Comparison of ENCODE assay signal across 12 mouse cellular contexts in genomic region chr14:32269589-32269988, GRCm38 (mm10). TPM values are rescaled to one million over a fixed set of nuclear protein-coding genes. Genes with fewer than 3 reads are reported as not detected.
DNase-seq lines count a peak whose midpoint lies in the region; ATAC-seq and TF ChIP-seq lines count a peak whose summit lies in the region.
"Had no signal": no experiment of that assay in that cellular context is flagged by ENCODE, and none has a peak within 500 bp of the region (broad histone marks: within the 10 kb centered on the region; RNA-seq: fewer than 3 reads in every experiment).

No protein-coding gene starts in this region.

- POLR2A ChIA-PET in Patski (lab: Charles Lee) = no interaction called here

- H3K9ac ChIP-seq in intestine, postnatal 0 days (ENCODE audit: low read depth, low read length) = no peak overlapping the region
- no peak overlapping the region for H3K9ac ChIP-seq in intestine, embryonic 16.5 days (ENCODE audit: low read depth, low read length)
- H3K9ac ChIP-seq in lung, embryonic 14.5 days = no peak overlapping the region
- H3K9ac ChIP-seq: hindbrain, embryonic 15.5 days; liver, embryonic 13.5 days had no signal

- H3K36me3 ChIP-seq in intestine, postnatal 0 days (ENCODE audit: control insufficient read depth, insufficient read depth) = peaks cover 11% of the 10 kb centered on the region; the same call in 1 of the 2 replicates
- no peaks in the 10 kb centered on the region for H3K36me3 ChIP-seq in intestine, embryonic 16.5 days (ENCODE audit: control insufficient read depth, insufficient read depth, low read length)
- peaks cover 17% of the 10 kb centered on the region; the same call in 1 of the 2 replicates for H3K36me3 ChIP-seq in lung, embryonic 14.5 days (ENCODE audit: insufficient read depth)

- no peak for ATAC-seq in intestine, postnatal 0 days
- no peak for ATAC-seq in intestine, embryonic 16.5 days
- ATAC-seq in lung, embryonic 14.5 days (ENCODE audit: insufficient read depth) = no peak
- no peak for ATAC-seq in Patski

- CTCF ChIA-PET in Patski (lab: Charles Lee) = no interaction called here

- no peak overlapping the region for H3K27ac ChIP-seq in intestine, postnatal 0 days (ENCODE audit: low read depth, low read length)
- H3K27ac ChIP-seq in intestine, embryonic 16.5 days (ENCODE audit: low read length) = no peak overlapping the region
- no peak overlapping the region for H3K27ac ChIP-seq in lung, embryonic 14.5 days (ENCODE audit: low read depth)
- H3K27ac ChIP-seq: hindbrain, embryonic 15.5 days; liver, embryonic 13.5 days had no signal

- H3K9me3 ChIP-seq in intestine, postnatal 0 days (ENCODE audit: control insufficient read depth) = no peaks in the 10 kb centered on the region
- no peaks in the 10 kb centered on the region for H3K9me3 ChIP-seq in intestine, embryonic 16.5 days (ENCODE audit: control insufficient read depth, low read length)
- no peaks in the 10 kb centered on the region for H3K9me3 ChIP-seq in lung, embryonic 14.5 days (ENCODE audit: low read depth, low read length)
- H3K9me3 ChIP-seq: hindbrain, embryonic 15.5 days; liver, embryonic 13.5 days had no signal

- no peaks in the 10 kb centered on the region for H3K4me1 ChIP-seq in intestine, postnatal 0 days (replicated peaks; ENCODE audit: control insufficient read depth, insufficient read depth, low read length)
- H3K4me1 ChIP-seq in intestine, embryonic 16.5 days (ENCODE audit: control insufficient read depth, insufficient read depth, low read length) = no peaks in the 10 kb centered on the region
- H3K4me1 ChIP-seq in lung, embryonic 14.5 days (ENCODE audit: insufficient read depth) = no peaks in the 10 kb centered on the region
- H3K4me1 ChIP-seq: hindbrain, embryonic 15.5 days; liver, embryonic 13.5 days had no signal

- in situ Hi-C loops in Patski (cut with MboI; ENCODE audit: low pct_unique_long_range_greater_than_20kb) = no loop called here

- H3K4me2 ChIP-seq in intestine, postnatal 0 days (replicated peaks; ENCODE audit: low read depth) = no peak overlapping the region
- no peak overlapping the region for H3K4me2 ChIP-seq in intestine, embryonic 16.5 days (ENCODE audit: low read depth, low read length)
- no peak overlapping the region for H3K4me2 ChIP-seq in lung, embryonic 14.5 days
- H3K4me2 ChIP-seq: hindbrain, embryonic 15.5 days; liver, embryonic 13.5 days had no signal

- 86% methylated on average over 4 of the region's 4 CpGs for WGBS in intestine, postnatal 0 days
- 93% methylated on average over 4 of the region's 4 CpGs for WGBS in intestine, embryonic 16.5 days
- WGBS in lung, embryonic 14.5 days = 88% methylated on average over 4 of the region's 4 CpGs

- H3K27me3 ChIP-seq in intestine, postnatal 0 days (replicated peaks; ENCODE audit: control insufficient read depth, insufficient read depth, low read length) = no peaks in the 10 kb centered on the region
- H3K27me3 ChIP-seq in intestine, embryonic 16.5 days (replicated peaks; ENCODE audit: control insufficient read depth, insufficient read depth, low read length) = no peaks in the 10 kb centered on the region
- H3K27me3 ChIP-seq in lung, embryonic 14.5 days (ENCODE audit: insufficient read depth, low read length) = no peaks in the 10 kb centered on the region
- H3K27me3 ChIP-seq in Patski = no peaks in the 10 kb centered on the region
- H3K27me3 ChIP-seq: hindbrain, embryonic 15.5 days; liver, embryonic 13.5 days had no signal

- peak; percentile 53 for TF ChIP-seq CTCF in intestine, postnatal 0 days (IDR thresholded peaks at IDR 0.05; ENCODE audit: low read depth)
- TF ChIP-seq CTCF in lung, embryonic 14.5 days (IDR thresholded peaks at IDR 0.05; ENCODE audit: low read depth) = 0 out of 2 replicates have a peak, but pooled peaks have one; percentile 21
- peak; percentile 33 for TF ChIP-seq CTCF in Patski (IDR thresholded peaks at IDR 0.05)

- no peak overlapping the region for H3K4me3 ChIP-seq in intestine, postnatal 0 days (ENCODE audit: low read depth, low read length)
- H3K4me3 ChIP-seq in intestine, embryonic 16.5 days (ENCODE audit: low read length) = no peak overlapping the region
- H3K4me3 ChIP-seq in lung, embryonic 14.5 days (ENCODE audit: low read depth, low read length) = no peak overlapping the region
- H3K4me3 ChIP-seq: erythroblast, embryonic 14.5 days; hindbrain, embryonic 15.5 days; liver, embryonic 13.5 days had no signal

- DNase-seq in lung, embryonic 14.5 days = no peak
- DNase-seq in lung, postnatal 14 days = no peak
- no peak for DNase-seq in Patski (ENCODE audit: low read depth, low spot score)
- DNase-seq in retina, embryonic 14.5 days (ENCODE audit: low spot score) = peak; percentile 8
- DNase-seq in ovary, adult 18-20 months (ENCODE audit: low spot score) = no peak
- DNase-seq: adrenal gland, postnatal 36 days; kidney, postnatal 10 days; liver, embryonic 13.5 days had no signal

RNA-seq across cellular contexts. Expression of gene Ogdhl, which starts 52.2 kb away (rescaled TPM):
- 11.1 and 13.3 TPM in 2 replicates for polyA plus RNA-seq in intestine, postnatal 0 days (2015; fragmentation: Nextera tagmentation; extraction: Ambion mirVana)
- 20.7 and 24.2 TPM in 2 replicates for polyA plus RNA-seq in intestine, embryonic 16.5 days (2015; fragmentation: Nextera tagmentation; extraction: Ambion mirVana)
- polyA plus RNA-seq in lung, embryonic 14.5 days (2014; fragmentation: Nextera tagmentation; extraction: Ambion mirVana) = 10.6 and 11.0 TPM in 2 replicates
- polyA plus RNA-seq in Patski (2021) = 20.6 TPM
- polyA plus RNA-seq: erythroblast, embryonic 14.5 days had no signal
